Mouse (Mus musculus): ENCODE measurements around the gene Myo16. TPM values are rescaled to one million over a fixed set of nuclear protein-coding genes. Genes with fewer than 3 reads are reported as not detected.

The Myo16 gene
- polyA plus RNA-seq, 1 experiment = 0.08 TPM

DNA sequence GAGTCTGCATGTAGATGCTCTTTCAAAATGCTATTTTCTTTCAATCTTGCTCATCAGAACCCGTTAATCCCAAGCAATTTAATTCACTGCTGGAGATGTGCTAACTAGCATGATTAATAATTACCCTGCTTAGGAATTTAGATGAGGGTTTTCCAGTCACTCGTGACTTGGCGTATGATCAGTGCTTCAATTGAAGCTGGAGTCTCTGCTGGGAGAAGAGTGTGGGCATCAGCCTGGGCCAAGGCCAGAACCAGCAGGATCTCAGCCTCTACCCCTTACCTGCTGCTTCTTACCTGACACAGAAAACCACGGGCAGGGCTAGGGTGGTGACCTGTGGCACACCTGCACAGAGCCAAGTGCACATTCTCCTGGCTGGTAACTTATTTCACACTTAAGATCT is 257.8 kb downstream of the Myo16 start:
- TF ChIP-seq POLR2A (IDR thresholded peaks at IDR 0.05; ENCODE audit: low read depth, low read length) (no peak), CTCF (conservative IDR thresholded peaks at IDR 0.05; ENCODE audit: insufficient read depth, insufficient read length, low read depth, low read length) (no peak)
- 31% methylated on average over 4 of the region's 4 CpGs for WGBS
- Histone ChIP-seq H3K36me3 (ENCODE audit: control insufficient read depth, insufficient read depth, low read length) (no peaks in the 10 kb centered on the region), H3K4me1 (ENCODE audit: control insufficient read depth, insufficient read depth, low read length) (peaks cover 3% of the 10 kb centered on the region; the same call in 1 of the 2 replicates), H3K27ac (ENCODE audit: insufficient read depth, low read depth, low read length) (no peak overlapping the region), H3K4me3 (ENCODE audit: insufficient read depth, low read depth, low read length) (no peak overlapping the region), H3K27me3 (replicated peaks; ENCODE audit: control insufficient read depth, insufficient read depth, low read length) (no peaks in the 10 kb centered on the region)
- peak; percentile 87 for DNase-seq

DNA sequence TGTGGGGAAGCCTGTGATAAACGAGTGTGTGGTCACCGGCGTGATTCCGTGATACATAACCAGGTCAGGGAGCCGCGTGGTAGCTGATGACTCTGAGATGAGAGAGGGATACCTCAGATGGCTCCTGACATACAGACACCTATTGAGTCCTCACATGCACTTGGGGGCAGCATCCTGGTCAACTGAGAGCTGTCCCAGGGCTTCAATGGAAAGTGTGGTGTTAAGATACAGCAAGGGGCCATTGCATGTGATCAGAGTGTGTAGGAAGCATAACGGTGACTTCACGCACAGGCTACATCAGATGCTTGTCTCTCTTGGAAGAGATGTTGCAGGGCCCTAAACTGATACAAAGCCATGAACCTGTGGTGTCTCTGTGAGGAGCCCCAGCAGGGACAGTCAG is 260.2 kb downstream of the Myo16 start:
- H3K4me1 ChIP-seq (ENCODE audit: control insufficient read depth, insufficient read depth, low read length) = peaks cover 3% of the 10 kb centered on the region; the same call in 1 of the 2 replicates
- TF ChIP-seq POLR2A (IDR thresholded peaks at IDR 0.05; ENCODE audit: low read depth, low read length) (no peak), CTCF (conservative IDR thresholded peaks at IDR 0.05; ENCODE audit: insufficient read depth, insufficient read length, low read depth, low read length) (no peak)
- 87% methylated on average over 8 of the region's 8 CpGs for WGBS
- no peak overlapping the region for H3K27ac ChIP-seq (ENCODE audit: insufficient read depth, low read depth, low read length)
- DNase-seq = no peak
- H3K4me3 ChIP-seq (ENCODE audit: insufficient read depth, low read depth, low read length) = no peak overlapping the region
- no peaks in the 10 kb centered on the region for H3K27me3 ChIP-seq (replicated peaks; ENCODE audit: control insufficient read depth, insufficient read depth, low read length)
- H3K36me3 ChIP-seq (ENCODE audit: control insufficient read depth, insufficient read depth, low read length) = no peaks in the 10 kb centered on the region

GRCm38 (mm10) chr8:10414684-10415212 is 261.0 kb downstream of the Myo16 start:
- Histone ChIP-seq H3K4me3 (ENCODE audit: insufficient read depth, low read depth, low read length) (no peak overlapping the region), H3K4me1 (ENCODE audit: control insufficient read depth, insufficient read depth, low read length) (peaks cover 3% of the 10 kb centered on the region; the same call in 1 of the 2 replicates), H3K27ac (ENCODE audit: insufficient read depth, low read depth, low read length) (no peak overlapping the region), H3K27me3 (replicated peaks; ENCODE audit: control insufficient read depth, insufficient read depth, low read length) (no peaks in the 10 kb centered on the region), H3K36me3 (ENCODE audit: control insufficient read depth, insufficient read depth, low read length) (no peaks in the 10 kb centered on the region)
- TF ChIP-seq POLR2A (IDR thresholded peaks at IDR 0.05; ENCODE audit: low read depth, low read length) = no peak
- peak; percentile 92 for TF ChIP-seq CTCF (conservative IDR thresholded peaks at IDR 0.05; ENCODE audit: insufficient read depth, insufficient read length, low read depth, low read length)
- peak; percentile 76 for DNase-seq
- 24% methylated on average over 6 of the region's 6 CpGs for WGBS

DNA sequence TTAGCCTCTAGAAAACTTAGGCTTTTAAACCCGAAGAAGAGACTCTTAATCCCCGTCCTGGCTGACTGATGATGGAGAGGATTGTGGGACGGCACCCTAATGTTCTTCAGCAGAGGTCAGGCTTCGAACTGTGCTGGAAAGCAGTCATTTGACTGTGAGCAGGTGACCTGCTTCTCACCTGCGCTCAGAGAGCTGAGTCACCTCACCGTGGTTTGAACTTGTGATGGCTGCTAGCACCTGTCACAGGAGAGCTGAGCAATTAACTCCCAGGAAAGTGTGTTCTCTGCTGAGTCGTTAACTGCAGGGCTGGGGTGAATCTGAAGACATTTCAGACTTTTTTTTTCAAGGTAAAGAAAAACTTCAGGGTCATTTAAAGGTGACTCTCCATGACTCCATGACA is 261.6 kb downstream of the Myo16 start:
- no peak for TF ChIP-seq POLR2A (IDR thresholded peaks at IDR 0.05; ENCODE audit: low read depth, low read length)
- no peak for TF ChIP-seq CTCF (conservative IDR thresholded peaks at IDR 0.05; ENCODE audit: insufficient read depth, insufficient read length, low read depth, low read length)
- H3K4me1 ChIP-seq (ENCODE audit: control insufficient read depth, insufficient read depth, low read length) = peaks cover 3% of the 10 kb centered on the region; the same call in 1 of the 2 replicates

GRCm38 (mm10) chr8:10415885-10416284 is 262.2 kb downstream of the Myo16 start:
- DNase-seq = no peak
- Histone ChIP-seq H3K4me3 (ENCODE audit: insufficient read depth, low read depth, low read length) (no peak overlapping the region), H3K27me3 (replicated peaks; ENCODE audit: control insufficient read depth, insufficient read depth, low read length) (no peaks in the 10 kb centered on the region), H3K36me3 (ENCODE audit: control insufficient read depth, insufficient read depth, low read length) (no peaks in the 10 kb centered on the region), H3K4me1 (ENCODE audit: control insufficient read depth, insufficient read depth, low read length) (peaks cover 3% of the 10 kb centered on the region; the same call in 1 of the 2 replicates), H3K27ac (ENCODE audit: insufficient read depth, low read depth, low read length) (no peak overlapping the region)
- 84% methylated on average over 9 of the region's 9 CpGs for WGBS
- TF ChIP-seq CTCF (conservative IDR thresholded peaks at IDR 0.05; ENCODE audit: insufficient read depth, insufficient read length, low read depth, low read length) = no peak
- TF ChIP-seq POLR2A (IDR thresholded peaks at IDR 0.05; ENCODE audit: low read depth, low read length) = no peak

More for the DNA sequence above, 261.6 kb downstream of the Myo16 start:
- no peak for DNase-seq
- Histone ChIP-seq H3K36me3 (ENCODE audit: control insufficient read depth, insufficient read depth, low read length) (no peaks in the 10 kb centered on the region), H3K27ac (ENCODE audit: insufficient read depth, low read depth, low read length) (no peak overlapping the region), H3K4me3 (ENCODE audit: insufficient read depth, low read depth, low read length) (no peak overlapping the region), H3K27me3 (replicated peaks; ENCODE audit: control insufficient read depth, insufficient read depth, low read length) (no peaks in the 10 kb centered on the region)
- WGBS = 20% methylated on average over 7 of the region's 7 CpGs

- Histone ChIP-seq H3K4me1 (ENCODE audit: control insufficient read depth, insufficient read depth, low read length) (no peaks in the 10 kb centered on the region), H3K36me3 (ENCODE audit: control insufficient read depth, insufficient read depth, low read length) (no peaks in the 10 kb centered on the region), H3K27ac (ENCODE audit: insufficient read depth, low read depth, low read length) (no peak overlapping the region), H3K4me3 (ENCODE audit: insufficient read depth, low read depth, low read length) (no peak overlapping the region), H3K27me3 (replicated peaks; ENCODE audit: control insufficient read depth, insufficient read depth, low read length) (no peaks in the 10 kb centered on the region)
- no peak for DNase-seq
- WGBS = 65% methylated on average over 12 of the region's 12 CpGs
- no peak for TF ChIP-seq CTCF (conservative IDR thresholded peaks at IDR 0.05; ENCODE audit: insufficient read depth, insufficient read length, low read depth, low read length)
- no peak for TF ChIP-seq POLR2A (IDR thresholded peaks at IDR 0.05; ENCODE audit: low read depth, low read length)
These were observed 263.1 kb downstream of the Myo16 start for GRCm38 (mm10) chr8:10416806-10417205.

GRCm38 (mm10) chr8:10417281-10417680 is 263.6 kb downstream of the Myo16 start:
- Histone ChIP-seq H3K36me3 (ENCODE audit: control insufficient read depth, insufficient read depth, low read length) (no peaks in the 10 kb centered on the region), H3K4me3 (ENCODE audit: insufficient read depth, low read depth, low read length) (no peak overlapping the region), H3K27ac (ENCODE audit: insufficient read depth, low read depth, low read length) (no peak overlapping the region), H3K4me1 (ENCODE audit: control insufficient read depth, insufficient read depth, low read length) (no peaks in the 10 kb centered on the region), H3K27me3 (replicated peaks; ENCODE audit: control insufficient read depth, insufficient read depth, low read length) (no peaks in the 10 kb centered on the region)
- no peak for DNase-seq
- TF ChIP-seq CTCF (conservative IDR thresholded peaks at IDR 0.05; ENCODE audit: insufficient read depth, insufficient read length, low read depth, low read length) (no peak), POLR2A (IDR thresholded peaks at IDR 0.05; ENCODE audit: low read depth, low read length) (no peak)
- 91% methylated on average over 6 of the region's 6 CpGs for WGBS

All from kidney, adult 2 months (tissue).